Mouse (Mus musculus) right cerebral cortex, postnatal 25 days (tissue): ENCODE results near the gene Dctn3.
"Not testable (repeated sequence)": the region's sequence is repeated elsewhere in the genome, so short reads cannot be mapped to it uniquely, and the experiment has no call there.

ENCODE experiments used
- DNase-seq: peaks from one replicate; pipeline ENCODE4 v3.0.0; 2022

Gene Dctn3

DNA sequence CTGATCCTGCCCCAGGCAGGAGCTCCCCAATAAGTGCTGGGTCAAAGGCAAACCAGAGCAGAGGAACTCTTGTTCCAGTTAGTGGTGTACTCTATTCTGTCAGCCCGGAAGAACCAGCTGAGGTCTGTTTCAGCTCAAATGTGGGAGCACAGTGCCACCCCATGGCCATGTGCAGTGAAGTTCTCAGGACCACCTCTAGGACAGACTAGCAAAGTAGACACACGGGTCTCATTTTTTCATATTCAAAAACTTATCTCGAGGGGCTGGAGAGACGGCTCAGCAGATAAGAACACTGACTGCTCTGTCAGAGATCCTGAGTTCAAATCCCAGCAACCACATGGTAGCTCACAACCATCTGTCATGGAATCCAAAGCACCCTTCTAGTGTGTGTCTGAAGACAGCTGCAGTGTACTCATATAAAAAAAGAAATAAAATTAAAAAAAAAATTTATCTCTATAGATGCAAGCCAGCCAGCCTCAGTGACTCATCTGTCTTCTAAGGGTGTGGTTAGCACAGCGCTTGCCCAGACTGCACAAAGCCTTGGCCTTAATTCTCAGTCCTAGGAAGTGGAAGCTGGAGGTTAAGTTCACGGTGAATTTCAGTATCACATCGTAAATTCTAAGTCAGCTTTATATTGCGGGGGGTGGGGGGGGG lies 14.8 kb upstream of the Dctn3 start:
- peak; percentile 72 for DNase-seq

GRCm38 (mm10) chr4:41731052-41731765 lies 8.2 kb upstream of the Dctn3 start, which contains the start of gene Arid3c:
Gene Arid3c (minus strand): TSS chr4:41731142.
- DNase-seq = no peak

GRCm38 (mm10) chr4:41726826-41727621 lies 4.1 kb upstream of the Dctn3 start:
- no peak for DNase-seq

DNA sequence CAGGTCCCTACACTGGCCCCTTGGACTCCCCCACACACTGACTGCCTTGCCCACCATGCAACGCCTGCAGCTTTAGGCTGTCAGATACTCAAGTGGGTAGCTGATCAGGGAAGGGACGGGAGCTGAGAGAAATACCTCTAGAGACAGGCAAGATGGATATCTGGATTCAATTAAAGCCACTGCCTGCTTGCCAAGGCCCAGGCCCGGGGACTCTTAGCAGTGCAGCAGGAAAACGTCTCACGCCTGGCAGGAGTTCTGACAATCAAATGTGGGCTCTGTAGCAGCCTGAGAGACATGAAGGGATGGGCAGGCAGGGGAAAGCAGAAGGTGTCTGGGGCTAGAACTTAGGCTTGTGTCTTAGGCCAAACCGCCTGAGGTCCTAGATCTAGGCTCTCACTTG lies 6.1 kb downstream of the Dctn3 start:
- no peak for DNase-seq

DNA sequence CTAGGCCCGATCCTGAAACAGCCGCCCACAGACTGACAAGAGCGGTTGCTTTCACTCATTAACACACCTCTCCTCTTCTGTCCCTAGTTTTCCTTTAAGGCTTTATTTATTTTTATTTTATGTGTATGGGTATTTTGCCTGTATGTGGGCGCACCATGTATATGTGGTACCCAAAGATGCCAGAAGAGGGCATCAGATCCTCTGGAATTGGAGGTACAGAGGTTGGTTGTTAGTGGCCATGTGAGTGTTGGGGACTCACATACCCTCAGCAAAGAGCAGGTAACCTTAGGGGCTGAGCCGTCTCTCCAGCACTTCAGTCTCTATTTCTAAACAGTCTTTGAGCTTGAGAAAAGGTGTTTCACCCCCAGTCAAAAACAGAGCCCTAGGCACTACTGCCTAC lies 7.4 kb downstream of the Dctn3 start:
- DNase-seq = no peak

- no peak for DNase-seq
Observed at GRCm38 (mm10) chr4:41715082-41715481, 7.9 kb downstream of the Dctn3 start.

DNA sequence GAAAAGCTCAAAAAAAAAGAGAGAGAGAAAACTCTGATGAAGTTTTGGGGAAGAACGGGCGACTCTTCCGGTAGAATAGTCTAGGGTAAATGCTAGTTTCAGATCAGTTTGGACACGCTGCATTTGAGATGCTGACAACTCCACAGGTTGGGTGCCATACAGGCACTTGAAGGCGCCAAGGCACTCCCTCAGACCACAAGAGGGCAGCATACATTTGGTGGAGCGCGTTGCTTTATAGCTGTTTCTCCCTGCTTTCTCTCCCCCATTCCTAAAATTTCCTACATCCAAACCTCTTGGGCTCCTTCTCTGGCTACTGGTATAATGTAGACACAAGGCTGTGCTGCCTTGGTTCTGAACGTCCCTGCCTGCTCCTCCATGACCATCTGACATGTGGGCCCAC lies 8.7 kb downstream of the Dctn3 start:
- peak; percentile 69 for DNase-seq

DNA sequence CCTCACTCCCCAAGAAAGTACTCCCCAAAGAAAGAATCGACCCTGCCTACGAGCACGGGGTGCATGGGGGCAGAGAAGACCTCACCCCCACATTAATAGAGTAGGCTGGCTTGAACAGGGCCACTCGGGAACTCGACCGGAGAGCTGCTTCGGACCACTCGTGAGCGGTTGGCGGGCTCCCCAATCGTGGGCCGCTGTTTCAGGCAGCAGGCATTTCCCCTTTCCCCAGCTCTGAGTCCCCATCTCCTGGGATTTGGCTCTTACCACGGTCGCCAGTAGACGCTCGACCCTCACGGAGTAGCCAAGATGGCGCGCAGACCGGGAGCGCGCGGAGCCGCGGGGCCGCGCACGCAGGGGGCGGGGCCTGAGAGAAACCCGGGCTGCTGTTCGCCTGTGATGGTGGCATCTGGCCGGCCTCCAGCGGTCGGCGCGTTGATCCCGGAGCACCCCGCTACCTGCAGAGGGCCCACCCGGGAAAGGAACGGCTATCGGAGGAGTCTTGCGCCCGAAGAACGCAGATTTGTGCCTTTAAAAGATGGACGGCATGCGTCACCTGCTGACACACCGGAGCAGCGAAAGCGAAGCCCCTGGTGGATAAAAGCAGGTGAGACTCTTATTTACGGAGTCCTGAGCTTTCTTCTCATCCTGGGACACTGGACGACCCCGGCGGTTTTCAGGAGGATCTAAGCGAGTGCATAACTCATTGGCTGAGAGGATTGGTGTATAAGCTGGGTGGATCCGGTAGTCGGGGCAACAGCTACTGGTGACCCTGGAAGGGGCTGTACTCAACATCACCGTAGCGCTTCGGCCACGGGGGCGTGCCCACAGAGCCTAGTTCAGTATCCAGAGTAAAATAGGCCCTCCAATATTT lies 9.5 kb downstream of the Dctn3 start, which contains the start of gene Rpp25l:
Gene Rpp25l, minus strand, starts transcription at position 338 of the 871 bp plus-strand sequence.
- DNase-seq = peak; percentile 84

- no peak for DNase-seq
Observed at GRCm38 (mm10) chr4:41712421-41713196, 10.4 kb downstream of the Dctn3 start.

DNA sequence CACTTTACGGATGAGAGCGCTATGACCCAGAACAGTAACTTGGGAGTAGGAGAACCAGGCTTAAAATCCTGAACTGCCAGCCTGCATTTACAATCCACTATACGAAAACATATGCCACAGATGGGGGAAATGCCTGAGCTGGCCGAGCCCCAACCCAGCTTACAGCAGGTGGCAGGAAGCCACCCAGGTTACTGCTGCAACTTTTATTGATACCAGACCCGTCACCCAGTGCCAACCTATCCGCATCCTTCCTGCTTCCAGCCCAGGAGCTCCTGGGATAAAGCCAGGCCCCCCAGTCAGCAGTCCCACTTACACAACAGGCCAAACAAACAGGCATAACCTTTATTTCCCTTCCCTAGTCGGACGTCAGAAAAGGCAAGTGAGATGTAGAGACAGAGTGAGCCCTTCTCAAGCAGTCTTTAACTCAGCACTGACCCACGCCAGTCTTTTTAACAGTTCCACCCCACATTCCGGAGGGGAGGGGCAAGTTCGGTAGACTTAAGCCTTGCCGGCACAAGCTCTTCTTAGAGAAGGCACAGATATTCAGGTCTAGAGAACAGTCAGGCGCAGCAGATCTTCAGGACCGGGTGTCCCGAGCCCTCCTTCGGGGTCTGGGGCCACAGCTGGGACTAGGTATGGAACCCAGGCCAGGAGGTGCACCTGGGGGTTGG lies 11.1 kb downstream of the Dctn3 start:
- no peak for DNase-seq

- no peak for DNase-seq
Observed at GRCm38 (mm10) chr4:41710229-41710628, 12.7 kb downstream of the Dctn3 start.

DNA sequence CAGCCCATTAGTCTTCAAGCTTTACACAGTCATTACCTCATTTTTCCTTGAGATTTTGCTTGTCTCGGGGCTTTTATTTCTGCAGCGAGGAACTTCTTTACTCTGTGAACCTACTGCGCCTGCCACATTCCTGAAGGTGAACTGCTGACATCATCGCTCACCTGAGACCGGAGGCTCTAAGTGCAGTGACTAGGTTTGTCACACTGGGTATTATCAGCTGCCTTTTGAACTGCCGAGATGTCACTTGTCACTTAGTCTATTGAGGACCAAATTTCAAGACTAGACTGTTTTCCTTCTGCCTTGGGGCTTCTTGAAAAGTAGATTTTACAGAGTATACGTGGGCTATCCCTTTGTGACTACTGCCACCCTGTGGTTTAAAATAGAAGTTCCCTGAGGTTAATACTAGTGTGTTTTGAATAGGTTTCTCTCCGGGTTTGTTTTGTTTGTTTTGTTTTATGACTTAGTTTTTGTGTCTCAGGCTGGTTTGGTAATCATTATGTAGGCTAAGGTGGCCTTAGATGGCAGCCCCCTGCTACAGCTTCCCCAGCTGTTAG lies 14.7 kb downstream of the Dctn3 start:
- no peak for DNase-seq

DNA sequence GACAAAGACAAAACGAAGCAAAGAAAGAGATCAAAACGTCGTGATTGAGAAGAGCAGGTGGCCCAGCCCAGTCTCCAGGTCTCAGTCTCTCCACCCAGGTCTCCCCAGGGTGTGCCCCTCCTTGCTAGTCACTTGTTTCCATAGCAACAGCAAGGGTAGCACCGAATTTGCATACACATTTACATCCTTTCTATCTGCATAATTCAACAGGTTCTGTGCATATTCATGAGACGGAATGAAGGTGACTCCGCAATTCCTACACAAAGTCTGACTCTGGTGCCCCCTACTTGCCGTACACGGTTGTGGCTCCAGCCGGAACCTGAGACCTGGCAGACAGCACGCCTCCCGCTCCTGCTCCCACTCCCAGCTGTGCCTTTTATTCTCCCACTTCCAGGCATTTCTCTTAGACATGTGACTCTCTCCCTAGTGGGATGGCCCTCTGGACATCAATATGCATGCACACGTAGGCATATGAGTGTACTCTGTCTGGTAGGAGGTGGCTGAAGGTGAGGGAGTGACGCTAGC lies 15.9 kb downstream of the Dctn3 start:
- peak; percentile 72 for DNase-seq

DNA sequence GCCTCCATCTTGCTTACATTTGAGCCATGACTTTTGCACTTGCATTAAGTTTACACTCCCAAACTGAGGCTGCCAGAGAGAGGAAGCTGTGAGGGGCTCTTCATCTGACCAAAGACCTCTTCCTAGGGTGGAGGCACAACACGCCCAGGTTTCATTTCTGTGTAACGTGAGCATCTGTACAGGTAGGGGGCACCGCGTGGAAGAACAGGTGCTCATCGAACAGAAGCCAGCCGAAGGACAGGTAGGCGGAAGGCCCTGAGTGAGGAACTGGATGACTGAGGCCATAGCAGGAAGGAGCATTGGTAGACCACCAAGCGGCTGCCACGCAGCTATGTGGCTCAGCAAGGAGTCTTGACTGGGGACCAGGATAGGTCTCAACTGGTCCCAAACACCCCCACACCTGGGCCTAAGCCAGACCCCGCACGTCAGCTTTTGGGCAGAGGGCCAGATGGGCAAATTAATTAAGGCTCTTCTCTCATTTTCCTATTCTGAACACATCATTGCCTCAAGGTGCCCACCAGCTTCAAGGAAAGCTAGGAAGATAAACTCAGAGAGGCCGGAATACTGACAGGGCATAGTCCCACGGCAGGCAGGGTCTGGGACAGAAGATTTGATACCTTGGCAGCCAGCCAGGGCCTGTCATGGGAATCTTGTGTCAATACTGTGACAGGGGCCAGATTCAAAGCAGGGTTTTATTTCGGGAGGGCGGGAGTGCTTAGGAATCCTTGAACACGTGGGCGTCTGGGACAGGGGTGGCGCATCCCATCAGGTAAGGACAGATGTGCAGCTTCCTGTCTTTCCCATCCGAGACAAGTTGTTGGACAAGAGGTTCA lies 16.8 kb downstream of the Dctn3 start:
- no peak for DNase-seq

DNA sequence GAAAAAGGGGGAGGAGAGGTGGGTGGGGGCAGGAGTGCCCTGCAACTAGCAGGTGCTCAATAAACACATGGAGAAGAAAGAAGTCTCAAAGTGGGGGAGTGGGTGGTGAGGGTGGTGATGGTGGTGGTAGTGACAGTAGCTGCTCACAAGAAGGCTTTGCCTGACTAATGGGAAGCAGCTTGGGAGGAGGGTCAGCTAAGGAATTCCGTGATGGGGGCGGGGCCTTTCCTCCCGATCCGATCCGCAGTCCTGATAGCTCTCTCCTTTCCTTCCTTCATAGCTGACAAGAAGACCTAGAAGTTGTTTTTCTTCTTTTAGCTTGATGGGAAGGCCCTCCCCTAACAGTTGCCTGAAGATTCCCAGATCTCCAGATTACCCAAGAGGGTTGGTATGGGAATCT lies 18.3 kb downstream of the Dctn3 start:
- no peak for DNase-seq

- not testable (repeated sequence) for DNase-seq
Observed at GRCm38 (mm10) chr4:41702226-41702625, 20.7 kb downstream of the Dctn3 start.

GRCm38 (mm10) chr4:41700224-41700623 lies 22.7 kb downstream of the Dctn3 start:
- DNase-seq = not testable (repeated sequence)

DNA sequence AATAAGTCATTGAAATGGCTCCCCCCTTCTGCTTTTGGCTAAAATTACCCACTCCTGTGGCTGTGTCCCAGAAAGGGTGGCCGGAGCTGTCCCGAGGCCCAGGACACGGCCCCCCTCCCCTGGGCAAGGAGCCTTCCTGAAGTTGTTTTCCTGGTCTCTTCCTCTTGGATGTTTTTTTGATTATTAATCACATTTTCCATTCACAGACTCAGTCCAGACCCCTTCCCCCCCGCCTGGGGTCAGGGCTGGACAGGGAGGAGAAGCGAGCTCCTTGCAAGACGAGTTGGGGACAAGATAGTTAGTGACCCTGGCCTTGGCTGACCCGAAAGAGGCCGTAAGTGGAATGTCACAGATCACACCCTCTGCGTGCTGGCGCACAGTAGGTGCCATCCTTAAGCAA lies 23.2 kb downstream of the Dctn3 start, which contains the start of gene Il11ra1:
Gene Il11ra1, plus strand, starts transcription at position 207 of the 400 bp plus-strand sequence.
- not testable (repeated sequence) for DNase-seq

DNA sequence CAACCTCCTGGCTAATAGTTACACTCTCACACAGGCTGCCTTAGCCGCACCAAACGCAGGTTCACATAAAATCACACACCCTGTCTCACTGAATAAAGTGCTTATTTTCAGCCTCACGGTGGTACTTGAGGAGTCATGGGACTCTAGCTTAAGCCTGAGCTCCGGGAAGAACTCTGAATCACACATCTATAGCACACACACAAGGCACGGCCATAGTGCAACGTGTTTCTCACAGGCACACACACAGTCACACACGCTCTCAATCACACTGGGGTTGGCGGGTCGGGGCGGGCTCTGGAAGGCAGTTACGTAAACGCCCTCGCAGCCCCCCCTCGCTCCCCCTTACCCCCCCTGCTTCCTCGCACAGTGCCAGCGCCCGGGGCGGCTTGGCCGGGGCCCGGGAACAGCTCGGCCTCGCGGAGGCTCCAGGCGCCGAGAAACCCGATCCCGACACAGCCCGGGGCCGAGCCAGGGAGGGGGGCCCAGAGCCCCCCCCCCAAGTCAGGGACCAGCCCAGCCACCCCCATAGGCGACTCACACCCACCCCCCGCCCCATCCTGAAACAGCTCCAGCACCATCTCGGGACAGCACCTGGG lies 24.5 kb downstream of the Dctn3 start:
- DNase-seq = not testable (repeated sequence)
